Comparison of ENCODE assay signal across 8 mouse cellular contexts in genomic region chr2:30711853-30712498, GRCm38 (mm10).
DNase-seq lines count a peak whose midpoint lies in the region; ATAC-seq and TF ChIP-seq lines count a peak whose summit lies in the region.

No protein-coding gene starts in this region.

- WGBS in forebrain, embryonic 15.5 days = under 1% methylated on average over 62 of the region's 63 CpGs
- WGBS in lung, postnatal 0 days = under 1% methylated on average over 46 of the region's 63 CpGs

- H3K9ac ChIP-seq in forebrain, embryonic 15.5 days (replicated peaks) = peak overlapping the region; percentile 52
- peak overlapping the region; percentile 63 for H3K9ac ChIP-seq in lung, postnatal 0 days (replicated peaks; ENCODE audit: low read depth)

- peak overlapping the region; percentile 85 for H3K4me3 ChIP-seq in E14TG2a.4 (replicated peaks; ENCODE audit: low read length)
- H3K4me3 ChIP-seq in forebrain, embryonic 15.5 days = peak overlapping the region; percentile 41
- H3K4me3 ChIP-seq in layer of hippocampus, adult 2 months = peak overlapping the region; percentile 55
- peak overlapping the region; percentile 37 for H3K4me3 ChIP-seq in lung, postnatal 0 days (ENCODE audit: low read depth, low read length)

- H3K36me3 ChIP-seq in E14TG2a.4 (ENCODE audit: insufficient read depth, low read length) = no peaks in the 10 kb centered on the region
- no peaks in the 10 kb centered on the region for H3K36me3 ChIP-seq in forebrain, embryonic 15.5 days
- no peaks in the 10 kb centered on the region for H3K36me3 ChIP-seq in lung, postnatal 0 days (ENCODE audit: insufficient read depth, low read length)

- TF ChIP-seq CTCF in E14TG2a.4 (conservative IDR thresholded peaks at IDR 0.05; ENCODE audit: low read length) = no peak
- no peak for TF ChIP-seq CTCF in layer of hippocampus, adult 2 months (conservative IDR thresholded peaks at IDR 0.05)
- no peak for TF ChIP-seq CTCF in lung, postnatal 0 days (IDR thresholded peaks at IDR 0.05)

- H3K27ac ChIP-seq in forebrain, embryonic 15.5 days (replicated peaks) = peak overlapping the region; percentile 95
- H3K27ac ChIP-seq in layer of hippocampus, adult 2 months = peak overlapping the region; percentile 100
- H3K27ac ChIP-seq in lung, postnatal 0 days (ENCODE audit: low read length) = peak overlapping the region; percentile 85

- H3K4me2 ChIP-seq in forebrain, embryonic 15.5 days (replicated peaks) = peak overlapping the region; percentile 60
- peak overlapping the region; percentile 74 for H3K4me2 ChIP-seq in lung, postnatal 0 days (replicated peaks; ENCODE audit: low read depth, low read length)

- DNase-seq in c-Kit-positive CD71-negative TER-119-negative erythroid progenitor cells, embryonic 14.5 days (ENCODE audit: low read depth) = peak; percentile 79
- DNase-seq in heart, postnatal 36 days = peak; percentile 91 to 94
- peak; percentile 80 to 86 for DNase-seq in layer of hippocampus, adult 2 months (ENCODE audit: low spot score in 2 of 2)
- DNase-seq in lung, postnatal 0 days (ENCODE audit: low spot score) = peak; percentile 96
- DNase-seq in retina, embryonic 14.5 days (ENCODE audit: low spot score) = peak; percentile 72
- peak; percentile 86 to 97 for DNase-seq in urinary bladder, adult 18-20 months (ENCODE audit: low spot score in 2 of 2)

- TF ChIP-seq EP300 in lung, postnatal 0 days (IDR thresholded peaks at IDR 0.05) = peak; percentile 16; the same call in 1 of the 2 replicates

- intact Hi-C loops in heart, postnatal 36 days (cut with DNase I) = loop anchor here (2.0 to 5.0 kb wide), 2 partner anchors 83 to 270 kb away; no protein-coding TSS in a partner anchor

- peak; percentile 61 for ATAC-seq in forebrain, embryonic 15.5 days (replicated peaks)
- ATAC-seq in lung, postnatal 0 days = peak; percentile 71

- H3K4me1 ChIP-seq in E14TG2a.4 (replicated peaks; ENCODE audit: low read depth, low read length) = peaks cover 84% of the 10 kb centered on the region
- peaks cover 68% of the 10 kb centered on the region for H3K4me1 ChIP-seq in forebrain, embryonic 15.5 days
- peaks cover 33% of the 10 kb centered on the region for H3K4me1 ChIP-seq in lung, postnatal 0 days (ENCODE audit: insufficient read depth, low read depth, low read length)

- H3K9me3 ChIP-seq in E14TG2a.4 (ENCODE audit: low read length) = no peaks in the 10 kb centered on the region
- H3K9me3 ChIP-seq in forebrain, embryonic 15.5 days = no peaks in the 10 kb centered on the region
- no peaks in the 10 kb centered on the region for H3K9me3 ChIP-seq in lung, postnatal 0 days (ENCODE audit: low read length)

- peaks cover 47% of the 10 kb centered on the region for H3K27me3 ChIP-seq in E14TG2a.4 (ENCODE audit: insufficient read depth, low read length)
- H3K27me3 ChIP-seq in forebrain, embryonic 15.5 days = no peaks in the 10 kb centered on the region
- H3K27me3 ChIP-seq in lung, postnatal 0 days (replicated peaks; ENCODE audit: insufficient read depth, low read length) = no peaks in the 10 kb centered on the region

Comparison
In these comparisons a context has a peak if more than half of its experiments do, and no peak if none do; other contexts are left out.
1. Peak in every context shown above with its lines: DNase-seq, ATAC-seq, H3K4me3 ChIP-seq and H3K27ac ChIP-seq.